Mouse (Mus musculus) adrenal gland, adult 18-20 months (tissue): ENCODE data around the gene Slc4a10. TPM values are rescaled to one million over a fixed set of nuclear protein-coding genes. Genes with fewer than 3 reads are reported as not detected.

ENCODE experiments used
- DNase-seq, 2 experiments: peaks; one replicate each; pipeline ENCODE4 v3.0.0; 2021 to 2022; ENCODE audit warnings: low spot score in 2 of 2
- total RNA-seq, 2 experiments: library from RNA; stranded (reverse); gene quantifications; 1 replicate in 1 of 2; 2 replicates in 1 of 2; pipeline ENCODE4 v1.2.3; 2021

Slc4a10 gene
- total RNA-seq, 2 experiments from 2014 or later = 3.9 to 4.5 TPM

DNA sequence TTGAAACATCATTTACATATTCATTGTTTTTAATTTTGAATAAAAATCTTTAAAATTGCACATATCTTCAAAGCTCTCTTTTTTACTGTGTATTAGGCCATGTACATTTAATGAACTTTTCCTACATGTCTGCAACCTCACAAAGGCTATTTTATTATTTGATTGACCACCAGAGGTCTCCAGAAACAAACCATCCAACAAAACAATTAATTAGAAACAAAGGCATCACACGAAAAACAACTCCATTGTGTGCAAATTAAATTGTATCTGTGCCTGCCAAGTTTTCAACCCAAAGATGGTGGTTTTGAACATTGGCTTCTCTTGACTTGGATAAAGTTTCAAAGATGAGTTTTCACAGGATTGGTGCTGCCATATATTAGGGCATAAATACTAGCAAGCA is 300.5 kb downstream of the Slc4a10 start:
- DNase-seq = no peak

DNA sequence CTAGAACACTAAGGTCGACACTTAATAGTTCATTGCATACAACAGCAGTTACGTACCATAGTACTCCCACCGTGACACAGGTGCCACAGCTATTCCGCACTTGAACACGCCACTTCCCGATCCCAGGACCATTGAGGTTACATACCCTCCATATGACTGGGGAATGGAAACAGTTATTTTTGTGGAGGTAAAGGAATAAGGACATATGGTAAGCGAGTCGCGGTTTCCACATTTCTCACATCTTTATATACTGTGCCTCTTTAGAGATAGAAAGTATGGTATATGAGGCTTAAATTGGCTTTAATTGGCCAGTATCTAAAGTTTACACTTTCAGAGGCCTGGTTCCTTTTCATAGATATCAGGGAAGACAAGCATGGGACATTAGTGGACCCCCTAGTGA is 301.5 kb downstream of the Slc4a10 start:
- no peak for DNase-seq

DNA sequence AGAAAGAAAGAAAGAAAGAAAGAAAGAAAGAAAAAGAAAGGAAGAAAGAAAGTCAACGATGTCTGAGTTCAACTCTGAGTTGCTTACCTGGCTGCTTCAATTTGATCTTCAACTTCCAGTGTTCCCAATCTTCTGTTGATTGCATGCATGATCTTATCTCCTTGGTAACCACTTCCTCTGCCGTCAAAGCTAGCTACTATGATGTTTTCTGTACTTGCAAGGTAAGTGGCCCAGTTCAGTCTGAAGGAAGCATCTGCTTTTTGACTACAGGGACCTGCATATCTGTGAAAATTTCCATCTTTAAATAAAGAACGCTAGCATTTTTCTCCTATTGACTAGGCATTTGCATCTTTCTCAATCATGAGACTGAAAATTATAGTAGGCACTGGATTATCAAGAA is 305.8 kb downstream of the Slc4a10 start:
- DNase-seq = no peak

DNA sequence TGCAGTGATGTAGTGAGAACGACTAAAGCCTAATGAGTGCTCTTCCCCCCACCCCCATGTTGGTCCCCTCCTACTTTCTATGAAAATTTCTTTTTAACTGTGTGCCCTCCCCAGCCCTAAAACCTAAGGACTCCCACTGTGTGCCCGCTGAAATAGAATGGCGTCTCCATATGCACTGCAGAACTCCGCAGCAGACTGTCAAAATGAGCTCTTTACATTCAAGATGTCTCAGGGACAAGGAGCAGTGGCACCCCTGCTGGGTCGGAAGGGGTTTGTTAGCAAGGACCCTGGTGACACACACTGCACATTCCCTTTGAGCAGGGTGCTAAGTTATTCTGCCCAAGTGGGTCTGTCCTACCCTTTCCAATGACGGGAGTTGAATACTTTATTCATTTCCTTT is 309.5 kb downstream of the Slc4a10 start:
- no peak for DNase-seq

DNA sequence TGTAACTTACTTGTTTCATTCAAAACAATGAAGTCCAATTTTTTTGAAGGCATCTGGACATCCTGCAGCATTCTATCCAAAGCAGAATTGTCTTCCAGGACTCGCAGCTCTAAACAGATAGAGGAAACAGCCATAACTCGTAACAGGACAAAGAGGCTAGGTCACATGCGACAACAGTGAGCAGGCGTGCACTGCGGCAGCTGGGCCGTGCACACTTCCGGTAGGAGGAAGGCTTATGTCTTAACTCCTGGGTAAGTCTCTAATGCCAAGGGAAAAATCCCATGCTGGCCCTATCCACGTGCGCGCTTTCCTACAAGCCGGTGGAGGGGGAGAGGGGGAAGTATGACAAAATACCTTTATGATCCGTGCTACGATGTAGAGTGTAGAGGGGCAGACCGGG is 310.3 kb downstream of the Slc4a10 start:
- DNase-seq = no peak

DNA sequence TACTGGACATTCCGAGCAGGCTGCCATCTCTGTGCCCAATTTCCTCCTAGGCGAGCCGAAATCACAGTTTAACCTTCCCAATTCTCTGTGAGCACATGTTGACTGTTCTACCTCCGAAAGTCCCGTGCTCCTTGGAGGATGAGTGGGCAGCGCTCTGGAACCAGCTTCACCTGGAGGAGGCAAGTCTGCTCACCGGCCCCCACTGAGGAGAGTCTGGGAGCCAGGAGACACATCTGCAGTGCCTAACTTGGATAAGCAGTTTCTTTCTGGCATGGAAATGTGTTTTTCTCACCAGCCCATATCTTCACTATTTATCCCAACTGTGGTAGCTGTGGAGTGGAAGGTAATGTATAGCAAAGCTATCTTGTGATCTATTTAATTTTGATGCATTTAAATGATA is 311.0 kb downstream of the Slc4a10 start:
- DNase-seq = no peak

DNA sequence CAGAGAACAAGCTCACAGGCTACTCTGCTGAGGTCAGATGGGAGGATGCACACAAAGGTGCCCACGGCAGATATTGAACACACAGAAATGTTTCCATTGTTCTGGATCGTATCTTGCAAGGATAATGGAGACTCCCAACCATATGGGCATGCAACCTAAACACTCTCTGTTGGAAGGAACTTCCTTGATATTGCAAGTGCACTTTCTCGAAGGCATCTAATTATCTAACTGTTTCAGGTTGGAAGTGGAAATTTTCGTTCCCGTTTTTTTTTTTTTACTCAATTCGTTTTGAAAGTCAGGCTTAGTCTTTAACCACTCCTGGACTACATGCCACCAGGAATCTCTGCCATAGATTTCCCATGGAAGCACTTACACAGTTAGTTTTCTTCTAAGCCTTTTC is 314.6 kb downstream of the Slc4a10 start:
- DNase-seq = no peak

DNA sequence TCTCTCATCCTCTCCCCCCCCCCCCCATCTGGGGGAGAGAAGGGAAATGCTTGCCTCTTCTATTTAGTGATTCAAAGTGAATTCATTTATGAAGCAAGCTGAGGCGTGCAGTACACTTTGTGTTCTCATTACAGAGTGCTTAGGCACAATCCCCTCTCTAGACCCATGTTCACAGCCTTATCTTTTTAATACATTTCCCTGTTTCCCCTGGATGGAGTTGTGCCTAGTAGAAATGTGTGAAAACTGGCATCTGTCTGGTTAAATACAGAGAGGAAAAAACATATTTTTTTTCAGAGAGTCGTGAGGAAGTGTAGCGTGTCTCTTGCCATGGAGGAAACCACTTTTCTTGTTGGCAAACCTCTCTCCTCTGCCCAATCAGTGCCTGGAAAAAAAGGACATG is 315.3 kb downstream of the Slc4a10 start:
- DNase-seq = no peak

DNA sequence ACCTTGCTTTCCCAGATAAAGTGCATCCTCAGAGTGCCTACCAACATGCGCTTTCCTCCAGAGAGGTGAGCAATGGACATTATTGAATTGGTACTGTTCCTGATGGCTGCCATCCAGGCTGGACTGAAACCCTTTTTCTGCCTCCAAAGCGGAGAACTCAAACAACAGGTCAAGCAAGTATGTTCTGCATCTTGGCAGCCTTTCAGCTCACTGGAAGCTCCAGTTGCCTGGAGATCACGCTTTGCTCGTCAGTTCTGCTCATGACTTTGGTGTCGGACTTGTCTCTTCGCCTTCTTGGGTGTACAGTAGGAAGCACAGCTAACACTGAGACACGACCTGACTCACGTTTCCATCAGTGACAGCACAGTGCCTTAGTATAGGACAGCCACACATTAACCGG is 315.9 kb downstream of the Slc4a10 start:
- no peak for DNase-seq

DNA sequence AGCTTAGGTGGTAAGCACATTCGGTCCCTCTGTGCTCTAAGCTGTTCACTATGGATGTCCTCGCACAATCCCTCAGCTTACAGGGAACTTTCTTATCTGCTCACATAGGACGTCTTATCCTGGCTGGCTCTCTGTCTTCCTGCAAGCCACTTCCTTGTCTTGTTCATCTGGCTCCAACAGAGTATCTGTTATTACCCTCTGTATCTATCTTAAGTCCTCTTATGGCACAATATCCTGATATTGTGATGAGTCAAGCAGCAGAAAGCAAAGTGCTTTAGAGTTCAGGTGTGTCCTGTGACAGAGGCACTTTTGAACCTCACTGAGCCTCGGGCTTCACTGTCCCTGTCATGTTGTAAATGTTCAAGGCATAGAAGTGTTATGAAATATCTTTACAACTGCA is 317.3 kb downstream of the Slc4a10 start:
- DNase-seq = no peak

DNA sequence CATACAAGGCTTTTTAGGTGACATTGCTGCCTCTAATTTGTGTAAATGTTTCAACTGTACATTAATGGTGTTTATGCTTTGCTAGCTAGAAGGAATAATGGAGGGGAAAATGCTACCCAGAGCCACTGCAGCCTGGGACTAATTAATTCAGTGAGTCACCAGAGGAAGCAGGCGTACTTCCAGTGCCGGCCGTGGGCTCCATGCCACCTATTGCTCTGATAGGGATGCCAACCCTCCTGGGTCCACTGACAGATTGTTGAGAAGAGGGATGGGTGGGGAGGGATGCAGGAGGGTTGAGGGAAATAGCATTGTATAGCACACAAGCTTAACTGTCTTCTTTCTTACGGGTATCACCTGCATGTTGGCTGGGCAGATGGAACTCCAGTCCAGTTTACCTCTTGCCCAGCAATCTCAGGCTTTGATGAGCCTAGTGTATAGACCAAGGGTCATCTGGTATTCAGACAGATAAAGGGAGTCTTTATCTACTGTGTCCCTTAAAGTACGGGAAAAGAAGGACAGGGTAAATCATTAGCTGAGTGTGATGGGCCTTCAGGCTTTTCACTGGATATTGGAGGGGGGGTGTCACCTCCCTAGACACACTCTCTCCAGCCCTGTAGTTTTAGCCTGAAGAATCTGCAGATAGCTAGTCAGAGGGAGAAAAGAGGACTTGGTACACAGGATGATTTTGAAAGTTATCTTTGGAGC is 322.2 kb downstream of the Slc4a10 start:
- no peak for DNase-seq

DNA sequence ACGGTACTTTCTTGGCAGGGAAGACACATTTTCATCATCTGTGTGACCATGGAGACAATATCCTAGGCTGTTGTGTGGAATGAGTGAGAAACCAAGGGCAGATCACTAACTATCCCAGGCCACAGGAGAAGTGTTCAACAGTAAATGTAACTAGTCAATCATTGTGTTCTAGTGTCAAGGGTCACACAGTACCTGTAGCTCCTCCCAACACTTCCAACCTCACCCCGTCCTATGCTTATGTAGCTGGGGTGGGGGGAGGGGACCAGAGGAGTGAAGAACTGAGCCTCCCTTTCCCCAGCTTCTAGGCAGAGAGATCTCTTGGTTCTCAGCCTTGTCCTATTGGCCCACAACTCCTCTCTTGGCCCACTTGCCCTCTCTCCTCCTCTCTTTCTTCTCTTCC is 323.8 kb downstream of the Slc4a10 start:
- no peak for DNase-seq

DNA sequence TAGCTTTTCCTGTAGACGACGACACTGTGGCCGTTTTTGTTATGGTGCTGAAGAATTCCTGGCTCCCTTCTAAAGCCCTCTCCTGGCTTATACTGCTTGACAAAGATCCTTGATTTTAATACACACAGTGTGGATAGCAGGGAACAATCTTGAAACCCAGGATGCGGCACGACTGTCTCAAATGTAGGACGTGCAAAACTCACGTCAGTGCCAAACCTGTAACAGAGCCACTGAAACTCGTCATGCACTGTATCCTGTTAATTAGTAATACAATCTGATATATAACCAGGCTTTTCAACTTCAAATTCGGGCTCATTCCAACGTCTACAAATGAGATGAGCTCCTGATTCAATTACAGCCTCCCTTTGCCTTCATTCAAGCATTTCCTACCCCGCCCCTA is 327.4 kb downstream of the Slc4a10 start:
- DNase-seq = no peak

Other genes starting within 250 kb of the Slc4a10 start
- not detected for gene Tbr1, start 243.5 kb upstream of the Slc4a10 start, total RNA-seq